Mouse (Mus musculus) liver, embryonic 14.5 days (tissue): ENCODE data around the gene Actn4. TPM values are rescaled to one million over a fixed set of nuclear protein-coding genes. Genes with fewer than 3 reads are reported as not detected.

Experiments used
- ATAC-seq: fragments of 200-750 bp; cut with Nextera tagmentation; 2 replicates; pipeline ENCODE4 v1.8.0; 2017; ENCODE audit warnings: moderate number of reproducible peaks, mild to moderate bottlenecking, moderate library complexity; ENCODE audit not compliant: insufficient read depth
- DNase-seq, 3 experiments: peaks; one replicate each; pipeline ENCODE4 v3.0.0-alpha.2; 2012 to 2013; ENCODE audit warnings: low read depth in 3 of 3, low spot score in 3 of 3
- H3K27ac ChIP-seq: fragments of 300-500 bp; sonication (generic); 2 replicates; pipeline ENCODE4 v1.5.1; 2014; ENCODE audit warnings: moderate library complexity, mild to moderate bottlenecking, control low read depth, inconsistent platforms
- H3K27me3 ChIP-seq: fragments of 300-500 bp; sonication (generic); 2 replicates; pipeline ENCODE4 v1.6.1; 2014; ENCODE audit warnings: mild to moderate bottlenecking, low read length, moderate library complexity; ENCODE audit not compliant: control insufficient read depth, insufficient read depth
- H3K36me3 ChIP-seq: fragments of 300-500 bp; sonication (generic); replicated peaks from 2 replicates; pipeline ENCODE4 v1.6.1; 2014; ENCODE audit warnings: low read depth; ENCODE audit not compliant: control insufficient read depth, insufficient read depth
- H3K4me1 ChIP-seq, 2 experiments: fragments of 200-500 bp in 1 of 2; fragments of 300-500 bp in 1 of 2; sonication (generic) in 1 of 2; replicated peaks; 2 replicates each; pipeline ENCODE4 v1.6.1; 2012 to 2014; ENCODE audit warnings: antibody characterized with exemption in 1 of 2, inconsistent platforms in 1 of 2, low read length in 1 of 2; ENCODE audit not compliant: control insufficient read depth in 2 of 2, insufficient read depth in 2 of 2
- H3K4me2 ChIP-seq: fragments of 300-500 bp; sonication (generic); 2 replicates; pipeline ENCODE4 v1.6.1; 2014; ENCODE audit warnings: low read depth, mild to moderate bottlenecking, control low read depth, moderate library complexity
- H3K4me3 ChIP-seq, 2 experiments: fragments of 200-500 bp in 1 of 2; fragments of 300-500 bp in 1 of 2; sonication (generic) in 1 of 2; 2 replicates each; pipeline ENCODE4 v1.5.1; 2012 to 2014; ENCODE audit warnings: low read depth in 2 of 2, low read length in 2 of 2, mild to moderate bottlenecking in 2 of 2, control low read depth in 1 of 2, inconsistent platforms in 1 of 2, moderate library complexity in 1 of 2; ENCODE audit not compliant: insufficient read depth in 1 of 2
- H3K9ac ChIP-seq: fragments of 300-500 bp; sonication (generic); replicated peaks from 2 replicates; pipeline ENCODE4 v1.6.1; 2014; ENCODE audit warnings: mild to moderate bottlenecking, control low read depth, moderate library complexity
- H3K9me3 ChIP-seq: fragments of 300-500 bp; sonication (generic); 2 replicates; pipeline ENCODE4 v1.6.1; 2016; ENCODE audit warnings: low read length, mixed read lengths; ENCODE audit not compliant: control insufficient read depth
- CTCF ChIP-seq: IDR thresholded peaks from 2 replicates; pipeline ENCODE4 v1.5.1; 2016; ENCODE audit warnings: antibody characterized with exemption, low read depth, control low read depth
- EP300 ChIP-seq: IDR thresholded peaks from 2 replicates; pipeline ENCODE4 v1.6.1; 2016; ENCODE audit warnings: antibody characterized with exemption, low read depth
- WGBS: fragments of 180-500 bp; shearing (Covaris S2); extraction: QIAGEN DNeasy Blood & Tissue Kit; methylation state at CpG from one replicate; pipeline ENCODE4 v1.1.7; 2014; ENCODE audit not compliant: insufficient replicate concordance; 5-methylcytosine and 5-hydroxymethylcytosine counted together
- polyA plus RNA-seq, 2 experiments: library from polyadenylated mRNA; depleted of rRNA in 1 of 2; stranded (reverse) in 1 of 2; unstranded in 1 of 2; fragments of >200 nt; fragmentation: Nextera tagmentation in 1 of 2; extraction: Ambion mirVana in 1 of 2; gene quantifications; 2 replicates each; pipeline versions ENCODE4 v1.2.1 to v1.2.3; 2012 to 2014

Gene Actn4
- polyA plus RNA-seq, 2 experiments: 80.4 to 94.5 TPM

DNA sequence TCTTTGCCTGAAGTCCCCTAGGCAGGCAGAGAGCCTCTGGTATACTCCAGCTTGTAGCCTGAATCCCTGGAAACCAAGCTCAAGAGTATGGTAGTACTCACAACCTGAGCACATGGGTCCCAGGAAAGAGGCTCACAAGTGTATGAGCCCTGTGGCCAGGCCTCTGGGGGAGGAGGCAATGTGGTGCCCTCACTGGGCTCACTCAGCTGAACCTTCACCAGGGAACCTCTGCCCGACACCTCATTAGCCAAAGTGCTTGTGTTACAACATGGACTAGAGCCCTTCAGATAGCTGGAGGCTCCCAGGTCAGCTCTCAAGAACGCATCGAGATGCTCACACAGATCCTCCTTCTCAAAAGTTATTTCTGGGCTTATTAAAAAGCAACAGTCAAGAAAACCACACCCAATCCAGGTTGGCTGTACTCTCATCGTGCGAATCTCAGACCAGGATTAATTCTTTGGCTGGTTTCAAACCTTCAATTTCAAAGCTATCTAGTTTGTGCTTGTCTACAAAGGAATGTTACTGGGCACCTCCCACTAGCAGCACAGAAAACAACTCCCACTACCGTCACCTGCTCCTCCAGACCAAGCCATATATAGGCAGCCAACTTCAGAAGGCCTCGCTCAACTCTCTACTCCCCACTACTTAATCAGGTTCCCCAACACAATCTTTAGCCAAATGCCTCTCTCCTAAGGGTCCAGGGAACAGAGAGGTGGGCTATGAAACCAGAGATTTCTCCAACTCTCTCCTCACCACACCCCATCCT is 22.5 kb downstream of the Actn4 start:
- no peak for TF ChIP-seq EP300
- TF ChIP-seq CTCF: no peak
- Histone ChIP-seq H3K9ac (no peak overlapping the region), H3K9me3 (no peaks in the 10 kb centered on the region), H3K27me3 (no peaks in the 10 kb centered on the region), H3K4me1 (peaks cover 17 to 55% of the 10 kb centered on the region in 2 experiments), H3K27ac (no peak overlapping the region), H3K36me3 (peaks cover 5% of the 10 kb centered on the region), H3K4me3 (no peak overlapping the region), H3K4me2 (no peak overlapping the region)
- 88% methylated on average over 7 of the region's 7 CpGs for WGBS
- no peak for DNase-seq
- no peak for ATAC-seq

DNA sequence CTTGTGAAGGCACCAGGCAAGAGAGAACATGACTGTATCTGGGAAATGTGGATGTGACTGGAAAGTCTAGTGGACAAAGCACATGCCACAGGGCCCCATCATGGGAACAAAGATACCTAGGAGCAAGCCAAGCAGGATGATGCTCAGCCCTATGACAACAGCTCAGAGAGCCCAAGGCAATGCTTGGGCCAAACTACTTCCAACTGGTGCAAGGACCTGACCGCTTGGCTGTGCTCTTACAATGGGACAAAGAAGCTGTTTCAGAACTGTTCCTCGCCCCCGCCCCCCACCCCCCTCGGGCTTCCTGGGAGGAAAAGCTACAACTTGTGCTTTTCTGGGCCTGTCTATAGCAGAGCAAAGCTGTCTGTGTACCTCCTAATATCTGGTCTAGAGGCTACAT is 23.5 kb downstream of the Actn4 start:
- H3K9ac ChIP-seq: no peak overlapping the region
- no peak for TF ChIP-seq EP300
- no peak for TF ChIP-seq CTCF
- H3K4me2 ChIP-seq: no peak overlapping the region
- WGBS: 62% methylated on average over 4 of the region's 4 CpGs
- no peaks in the 10 kb centered on the region for H3K9me3 ChIP-seq
- H3K4me1 ChIP-seq: peaks cover 17 to 57% of the 10 kb centered on the region in 2 experiments
- no peaks in the 10 kb centered on the region for H3K27me3 ChIP-seq
- DNase-seq (no peak), ATAC-seq (no peak)
- no peak overlapping the region for H3K27ac ChIP-seq
- no peak overlapping the region for H3K4me3 ChIP-seq
- peaks cover 5% of the 10 kb centered on the region for H3K36me3 ChIP-seq

DNA sequence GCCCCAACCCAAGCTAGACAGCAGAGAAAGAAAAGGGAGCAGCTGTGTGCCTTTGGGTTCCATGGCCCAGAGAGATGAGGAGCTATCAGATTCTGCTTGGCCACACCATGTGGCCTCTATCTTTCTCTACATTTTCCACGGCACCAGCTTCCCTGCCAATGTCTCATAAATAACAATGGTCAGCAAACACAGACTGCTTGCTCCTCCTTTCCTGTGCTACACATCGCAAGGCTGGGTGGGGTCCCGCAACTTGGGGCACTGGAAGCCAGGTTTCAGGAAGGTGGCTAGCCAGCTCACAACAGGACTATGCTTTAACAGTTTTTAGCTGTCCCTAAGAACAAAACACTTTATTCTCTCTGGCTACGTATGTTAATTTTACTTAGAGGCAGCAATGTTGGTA is 25.4 kb downstream of the Actn4 start:
- Histone ChIP-seq H3K9me3 (no peaks in the 10 kb centered on the region), H3K4me3 (no peak overlapping the region), H3K4me2 (no peak overlapping the region), H3K9ac (0 out of 2 replicates have a peak overlapping the region, but pooled peaks have one; percentile 9), H3K4me1 (peaks cover 17 to 59% of the 10 kb centered on the region in 2 experiments), H3K36me3 (peaks cover 3% of the 10 kb centered on the region; the same call in 1 of the 2 replicates), H3K27ac (no peak overlapping the region), H3K27me3 (no peaks in the 10 kb centered on the region)
- DNase-seq: no peak
- WGBS: 47% methylated on average over 4 of the region's 4 CpGs
- ATAC-seq: no peak
- TF ChIP-seq EP300: no peak
- no peak for TF ChIP-seq CTCF

DNA sequence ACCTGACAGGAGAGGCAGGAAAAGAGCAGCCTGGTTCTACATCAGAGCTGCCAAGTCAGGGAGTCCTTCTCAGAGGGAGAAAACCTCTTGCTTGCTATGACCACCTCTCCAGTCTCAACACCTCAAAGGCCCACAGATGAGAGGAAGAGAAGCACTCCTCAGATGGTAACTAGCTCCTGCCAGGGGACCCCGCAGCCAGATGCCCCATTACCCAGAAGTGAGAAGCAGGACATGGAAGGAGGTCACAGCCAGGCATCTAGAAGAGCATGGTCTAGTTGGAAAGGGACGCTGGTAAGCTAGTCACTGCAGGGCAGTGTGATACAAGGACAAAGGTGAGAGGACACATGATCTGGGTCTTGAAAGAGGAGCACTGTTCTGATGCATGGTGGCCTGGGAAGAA is 28.3 kb downstream of the Actn4 start:
- H3K4me3 ChIP-seq: no peak overlapping the region
- no peak overlapping the region for H3K9ac ChIP-seq
- no peaks in the 10 kb centered on the region for H3K9me3 ChIP-seq
- H3K36me3 ChIP-seq: no peaks in the 10 kb centered on the region; the same call in 1 of the 2 replicates
- H3K4me2 ChIP-seq: no peak overlapping the region
- H3K27me3 ChIP-seq: no peaks in the 10 kb centered on the region
- ATAC-seq: no peak
- TF ChIP-seq CTCF: no peak
- no peak for TF ChIP-seq EP300
- H3K4me1 ChIP-seq: peaks cover 14 to 57% of the 10 kb centered on the region in 2 experiments
- WGBS: 86% methylated on average over 2 of the region's 2 CpGs
- H3K27ac ChIP-seq: no peak overlapping the region
- DNase-seq: no peak

DNA sequence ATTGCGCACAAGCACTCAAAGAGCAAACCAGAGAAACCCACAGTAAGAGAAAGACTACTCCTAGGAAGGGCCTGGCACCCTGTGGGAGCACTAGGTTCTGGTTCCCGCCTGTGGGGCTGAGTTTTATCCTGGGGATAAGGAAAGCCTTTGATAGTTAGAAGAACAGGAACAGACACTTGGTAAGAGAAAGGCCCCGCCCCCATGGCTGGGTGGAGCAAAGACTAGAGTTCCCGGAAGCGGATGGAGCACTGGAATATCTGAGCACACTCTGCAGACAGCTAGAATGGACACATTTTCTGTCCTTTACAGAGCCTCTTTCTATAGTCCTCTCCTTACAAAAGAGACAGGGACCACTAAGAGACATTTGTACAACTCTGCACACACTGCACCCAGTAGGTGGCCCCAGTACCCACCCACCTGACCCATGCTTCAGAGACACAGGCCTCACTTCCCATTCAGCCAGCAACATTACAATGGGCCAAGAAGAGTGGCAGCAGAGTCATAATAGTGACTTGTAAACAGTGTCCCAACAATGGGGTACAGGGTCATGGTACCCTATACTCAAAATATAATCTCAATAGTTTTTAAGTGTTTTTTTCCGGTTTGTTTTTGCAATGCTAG is 29.6 kb downstream of the Actn4 start:
- TF ChIP-seq EP300: no peak
- TF ChIP-seq CTCF: no peak
- 61% methylated on average over 6 of the region's 6 CpGs for WGBS
- Histone ChIP-seq H3K4me3 (no peak overlapping the region), H3K27me3 (no peaks in the 10 kb centered on the region), H3K27ac (no peak overlapping the region), H3K4me2 (no peak overlapping the region), H3K4me1 (peaks cover 10 to 49% of the 10 kb centered on the region in 2 experiments), H3K36me3 (peaks cover 3% of the 10 kb centered on the region; the same call in 1 of the 2 replicates), H3K9ac (no peak overlapping the region), H3K9me3 (no peaks in the 10 kb centered on the region)
- ATAC-seq: no peak
- no peak for DNase-seq
